Mouse (Mus musculus): ENCODE measurements around the gene Idh3a.

GRCm38 (mm10) chr9:54537480-54537879 is 48.7 kb upstream of the Idh3a start:
- TF ChIP-seq CTCF (IDR thresholded peaks at IDR 0.05; ENCODE audit: control insufficient read depth, insufficient read depth, insufficient replicate concordance, low read depth, low read length) (no peak), POLR2A (IDR thresholded peaks at IDR 0.05; ENCODE audit: control insufficient read depth, low read depth, low read length) (no peak)

Measured in testis, adult 2 months (tissue).